Mouse (Mus musculus): Measurements from ENCODE around the gene Nav3. TPM values are rescaled to one million over a fixed set of nuclear protein-coding genes. Genes with fewer than 3 reads are reported as not detected.
A peak's percentile ranks its signal among the peaks of the same experiment; 100 is the strongest.

The Nav3 gene
- polyA plus RNA-seq, 1 experiment from 2014 or later, result 2.1 TPM

DNA sequence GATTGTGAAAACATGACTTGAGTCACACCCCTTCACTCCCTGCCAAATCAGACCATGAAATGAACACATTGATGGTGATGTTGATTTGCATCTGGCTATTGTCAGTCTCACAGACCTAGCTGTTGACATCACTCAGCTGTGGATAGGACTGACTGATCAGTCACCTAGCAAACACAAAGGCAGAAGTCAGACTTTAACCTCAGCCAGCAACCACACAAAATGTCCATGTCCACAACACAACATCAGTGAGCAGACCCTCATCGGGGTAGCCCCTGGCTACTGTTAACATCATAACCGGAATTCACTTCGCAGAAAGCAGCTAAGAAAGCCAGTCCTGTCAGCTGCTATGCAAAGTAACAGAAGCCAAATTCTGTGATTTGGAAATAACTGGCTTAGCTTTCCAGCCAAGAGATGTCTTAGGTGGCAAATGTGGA, 213.9 kb downstream of the Nav3 start:
- Histone ChIP-seq H3K4me3 (replicated peaks) (no peak overlapping the region), H3K27ac (no peak overlapping the region), H3K9ac (no peak overlapping the region), H3K4me1 (no peaks in the 10 kb centered on the region), H3K4me2 (no peak overlapping the region), H3K36me3 (no peaks in the 10 kb centered on the region), H3K9me3 (no peaks in the 10 kb centered on the region), H3K27me3 (replicated peaks) (no peaks in the 10 kb centered on the region)
- WGBS, result 83% methylated on average over 3 of the region's 3 CpGs
- no peak for ATAC-seq (ENCODE audit: insufficient read depth, low FRiP score, low read depth)

GRCm38 (mm10) chr10:110240667-110241066, 215.3 kb downstream of the Nav3 start:
- no peaks in the 10 kb centered on the region for H3K9me3 ChIP-seq
- H3K9ac ChIP-seq, result no peak overlapping the region
- ATAC-seq (ENCODE audit: insufficient read depth, low FRiP score, low read depth), result no peak
- no peaks in the 10 kb centered on the region for H3K36me3 ChIP-seq
- no peak overlapping the region for H3K4me2 ChIP-seq
- no peak overlapping the region for H3K4me3 ChIP-seq (replicated peaks)
- H3K4me1 ChIP-seq, result no peaks in the 10 kb centered on the region
- no peaks in the 10 kb centered on the region for H3K27me3 ChIP-seq (replicated peaks)
- H3K27ac ChIP-seq, result no peak overlapping the region
- WGBS, result 83% methylated on average over 3 of the region's 3 CpGs

DNA sequence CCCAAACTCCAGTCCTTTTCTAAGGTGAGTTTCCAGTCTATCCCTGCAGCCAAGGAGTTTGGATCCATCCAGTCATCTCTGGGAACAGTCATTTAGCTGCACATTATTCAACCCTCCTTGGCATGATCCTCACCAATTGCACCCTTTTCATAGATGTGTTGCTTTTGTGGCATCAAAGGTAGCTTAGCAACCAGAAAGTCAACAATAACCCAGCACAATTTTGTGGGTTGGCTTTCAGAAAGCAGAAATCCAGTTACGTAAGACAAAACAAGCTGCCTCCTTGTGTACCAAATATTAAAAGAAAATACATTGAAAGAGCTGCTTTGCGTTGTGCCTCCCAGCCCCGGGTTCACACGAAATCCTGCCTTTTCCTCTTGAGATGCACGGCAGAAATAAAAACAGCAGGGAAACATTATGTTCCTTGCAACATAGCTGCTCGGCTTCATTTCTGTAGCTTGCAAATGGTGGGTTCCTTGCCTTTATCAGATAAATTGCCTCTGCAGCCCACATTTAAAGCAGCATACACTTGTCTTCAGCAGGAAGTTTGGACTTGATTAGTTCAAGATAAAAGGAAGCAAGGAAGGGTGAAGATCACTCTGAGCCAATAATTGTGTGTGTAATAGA, 222.6 kb downstream of the Nav3 start:
- no peak overlapping the region for H3K4me2 ChIP-seq
- no peak overlapping the region for H3K4me3 ChIP-seq (replicated peaks)
- ATAC-seq (ENCODE audit: insufficient read depth, low FRiP score, low read depth), result no peak
- 66% methylated on average over 6 of the region's 6 CpGs for WGBS
- H3K9ac ChIP-seq, result no peak overlapping the region
- H3K36me3 ChIP-seq, result no peaks in the 10 kb centered on the region
- H3K27ac ChIP-seq, result no peak overlapping the region
- H3K9me3 ChIP-seq, result no peaks in the 10 kb centered on the region
- no peaks in the 10 kb centered on the region for H3K4me1 ChIP-seq
- no peaks in the 10 kb centered on the region for H3K27me3 ChIP-seq (replicated peaks)

DNA sequence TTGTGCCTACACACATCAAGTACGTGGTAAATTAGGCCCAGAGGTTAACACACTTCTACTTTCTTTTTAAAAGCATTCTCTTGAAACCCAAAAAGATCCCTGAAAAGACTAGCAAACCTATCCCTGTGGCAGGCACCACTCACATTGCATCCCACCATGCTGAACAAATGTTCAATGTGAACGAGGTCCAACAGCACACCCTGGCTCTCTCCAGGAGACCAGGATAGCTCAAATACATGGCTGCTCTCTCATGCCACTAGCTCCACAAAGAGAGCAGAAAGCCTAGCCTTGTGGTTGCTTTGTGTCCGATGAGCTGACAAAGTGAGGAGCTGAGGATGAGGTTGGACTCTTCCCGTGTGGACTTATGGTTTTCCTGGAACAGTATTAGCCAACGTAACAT, 249.6 kb downstream of the Nav3 start:
- Histone ChIP-seq H3K4me1 (no peaks in the 10 kb centered on the region), H3K9me3 (no peaks in the 10 kb centered on the region), H3K27ac (no peak overlapping the region), H3K4me2 (no peak overlapping the region), H3K36me3 (no peaks in the 10 kb centered on the region), H3K27me3 (replicated peaks) (no peaks in the 10 kb centered on the region), H3K9ac (no peak overlapping the region), H3K4me3 (replicated peaks) (no peak overlapping the region)
- WGBS, result 81% methylated on average over 5 of the region's 5 CpGs
- ATAC-seq (ENCODE audit: insufficient read depth, low FRiP score, low read depth), result no peak

- Histone ChIP-seq H3K9me3 (no peaks in the 10 kb centered on the region), H3K27ac (no peak overlapping the region), H3K4me1 (no peaks in the 10 kb centered on the region), H3K36me3 (no peaks in the 10 kb centered on the region), H3K4me3 (replicated peaks) (no peak overlapping the region), H3K9ac (no peak overlapping the region), H3K27me3 (replicated peaks) (no peaks in the 10 kb centered on the region), H3K4me2 (no peak overlapping the region)
- WGBS, result 79% methylated on average over 5 of the region's 5 CpGs
- ATAC-seq (ENCODE audit: insufficient read depth, low FRiP score, low read depth), result no peak
Observed at GRCm38 (mm10) chr10:110204121-110204697, 251.8 kb downstream of the Nav3 start.

DNA sequence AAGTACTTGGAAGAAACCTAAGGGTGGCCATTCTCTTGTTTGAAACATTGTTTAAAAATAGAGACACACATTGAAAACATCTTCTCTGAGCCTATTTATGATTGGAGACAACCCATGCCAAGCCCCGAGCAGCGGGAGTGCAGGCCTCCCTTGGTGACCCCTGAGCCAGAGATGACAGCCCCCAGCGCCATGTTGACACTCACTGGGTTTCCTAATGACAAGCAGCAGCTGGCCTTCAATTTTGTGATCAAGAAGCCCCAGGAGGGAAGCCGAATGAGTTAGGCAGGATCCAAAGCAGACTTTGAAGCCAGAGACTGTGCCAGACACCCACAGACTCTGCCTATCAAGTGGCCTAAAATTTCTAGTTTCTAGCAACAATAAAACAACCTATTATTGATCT, 263.1 kb downstream of the Nav3 start:
- H3K4me3 ChIP-seq (replicated peaks), result no peak overlapping the region
- H3K27me3 ChIP-seq (replicated peaks), result no peaks in the 10 kb centered on the region
- H3K4me2 ChIP-seq, result no peak overlapping the region
- WGBS, result 34% methylated on average over 4 of the region's 4 CpGs
- no peaks in the 10 kb centered on the region for H3K4me1 ChIP-seq
- ATAC-seq (ENCODE audit: insufficient read depth, low FRiP score, low read depth), result no peak
- H3K9ac ChIP-seq, result no peak overlapping the region
- H3K9me3 ChIP-seq, result no peaks in the 10 kb centered on the region
- H3K36me3 ChIP-seq, result no peaks in the 10 kb centered on the region
- no peak overlapping the region for H3K27ac ChIP-seq

GRCm38 (mm10) chr10:110192026-110192805, 263.8 kb downstream of the Nav3 start:
- Histone ChIP-seq H3K9me3 (no peaks in the 10 kb centered on the region), H3K9ac (no peak overlapping the region), H3K4me2 (no peak overlapping the region), H3K27ac (no peak overlapping the region), H3K36me3 (no peaks in the 10 kb centered on the region), H3K4me1 (no peaks in the 10 kb centered on the region), H3K27me3 (replicated peaks) (no peaks in the 10 kb centered on the region), H3K4me3 (replicated peaks) (no peak overlapping the region)
- no peak for ATAC-seq (ENCODE audit: insufficient read depth, low FRiP score, low read depth)
- 73% methylated on average over 7 of the region's 7 CpGs for WGBS

DNA sequence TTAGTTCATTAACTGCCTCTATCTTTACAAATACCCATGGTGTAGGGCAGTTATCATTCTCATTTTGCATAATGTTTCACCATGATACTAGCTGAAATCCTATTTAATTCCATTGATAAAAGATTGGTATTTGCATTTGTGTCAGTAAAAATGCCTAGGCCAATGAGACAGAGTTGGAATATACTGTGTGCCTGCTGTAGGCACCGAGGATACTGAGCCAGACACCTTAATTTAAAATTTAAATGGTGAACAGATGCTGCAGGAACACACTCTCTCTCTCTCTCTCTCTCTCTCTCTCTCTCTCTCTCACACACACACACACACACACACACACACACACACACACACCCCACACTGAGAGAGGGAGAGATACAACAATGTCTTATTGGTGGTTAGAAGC, 269.8 kb downstream of the Nav3 start:
- Histone ChIP-seq H3K9me3 (no peaks in the 10 kb centered on the region), H3K4me2 (no peak overlapping the region), H3K27me3 (replicated peaks) (no peaks in the 10 kb centered on the region), H3K27ac (no peak overlapping the region), H3K9ac (no peak overlapping the region), H3K4me3 (replicated peaks) (no peak overlapping the region), H3K36me3 (no peaks in the 10 kb centered on the region), H3K4me1 (no peaks in the 10 kb centered on the region)
- ATAC-seq (ENCODE audit: insufficient read depth, low FRiP score, low read depth), result no peak
- 83% methylated on average over 1 of the region's 1 CpGs for WGBS

- 71% methylated on average over 5 of the region's 5 CpGs for WGBS
- ATAC-seq (ENCODE audit: insufficient read depth, low FRiP score, low read depth), result no peak
- no peaks in the 10 kb centered on the region for H3K9me3 ChIP-seq
- no peaks in the 10 kb centered on the region for H3K4me1 ChIP-seq
- no peaks in the 10 kb centered on the region for H3K36me3 ChIP-seq
- no peak overlapping the region for H3K4me2 ChIP-seq
- H3K27me3 ChIP-seq (replicated peaks), result no peaks in the 10 kb centered on the region
- no peak overlapping the region for H3K27ac ChIP-seq
- H3K9ac ChIP-seq, result no peak overlapping the region
- no peak overlapping the region for H3K4me3 ChIP-seq (replicated peaks)
Observed at GRCm38 (mm10) chr10:110175874-110176273, 280.1 kb downstream of the Nav3 start.

GRCm38 (mm10) chr10:110169416-110169815, 286.6 kb downstream of the Nav3 start:
- WGBS, result 68% methylated on average over 6 of the region's 6 CpGs
- Histone ChIP-seq H3K4me1 (no peaks in the 10 kb centered on the region), H3K4me2 (no peak overlapping the region), H3K4me3 (replicated peaks) (no peak overlapping the region), H3K9ac (no peak overlapping the region), H3K9me3 (no peaks in the 10 kb centered on the region), H3K27me3 (replicated peaks) (no peaks in the 10 kb centered on the region), H3K27ac (no peak overlapping the region), H3K36me3 (no peaks in the 10 kb centered on the region)
- peak; percentile 63; the same call in 1 of the 2 replicates for ATAC-seq (ENCODE audit: insufficient read depth, low FRiP score, low read depth)

- WGBS, result 77% methylated on average over 2 of the region's 2 CpGs
- no peaks in the 10 kb centered on the region for H3K9me3 ChIP-seq
- no peak overlapping the region for H3K4me3 ChIP-seq (replicated peaks)
- H3K4me1 ChIP-seq, result no peaks in the 10 kb centered on the region
- no peak overlapping the region for H3K9ac ChIP-seq
- no peak overlapping the region for H3K4me2 ChIP-seq
- H3K27me3 ChIP-seq (replicated peaks), result no peaks in the 10 kb centered on the region
- H3K27ac ChIP-seq, result no peak overlapping the region
- no peaks in the 10 kb centered on the region for H3K36me3 ChIP-seq
- ATAC-seq (ENCODE audit: insufficient read depth, low FRiP score, low read depth), result no peak
Observed at GRCm38 (mm10) chr10:110168892-110169291, 287.1 kb downstream of the Nav3 start.

DNA sequence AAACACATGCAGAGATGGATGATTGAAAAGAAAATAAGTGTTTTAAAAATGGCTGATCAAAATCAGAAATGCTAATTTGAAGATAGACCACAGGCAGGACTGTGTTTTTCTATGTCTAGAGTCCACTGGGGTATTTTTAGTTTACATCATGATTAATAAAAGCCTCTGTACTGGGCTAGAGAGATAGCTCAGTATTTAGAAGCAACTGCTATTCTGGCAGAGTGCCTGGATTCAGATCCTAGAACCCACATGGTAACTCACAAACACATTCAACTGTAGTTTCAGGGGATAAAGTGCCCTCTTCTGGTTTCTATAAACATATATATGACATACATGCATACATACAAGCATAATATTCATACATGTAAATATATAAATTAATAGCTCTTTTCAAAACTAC, 293.4 kb downstream of the Nav3 start:
- H3K4me3 ChIP-seq (replicated peaks), result no peak overlapping the region
- no peaks in the 10 kb centered on the region for H3K9me3 ChIP-seq
- no peak overlapping the region for H3K9ac ChIP-seq
- no peak for ATAC-seq (ENCODE audit: insufficient read depth, low FRiP score, low read depth)
- H3K27me3 ChIP-seq (replicated peaks), result no peaks in the 10 kb centered on the region
- H3K36me3 ChIP-seq, result no peaks in the 10 kb centered on the region
- no peaks in the 10 kb centered on the region for H3K4me1 ChIP-seq
- H3K27ac ChIP-seq, result no peak overlapping the region
- no peak overlapping the region for H3K4me2 ChIP-seq
